Mouse (Mus musculus): ENCODE measurements around the gene Stmn1. TPM values are rescaled to one million over a fixed set of nuclear protein-coding genes. Genes with fewer than 3 reads are reported as not detected.

The Stmn1 gene
- polyA plus RNA-seq, 1 experiment from 2014 or later: 1,415 TPM

DNA sequence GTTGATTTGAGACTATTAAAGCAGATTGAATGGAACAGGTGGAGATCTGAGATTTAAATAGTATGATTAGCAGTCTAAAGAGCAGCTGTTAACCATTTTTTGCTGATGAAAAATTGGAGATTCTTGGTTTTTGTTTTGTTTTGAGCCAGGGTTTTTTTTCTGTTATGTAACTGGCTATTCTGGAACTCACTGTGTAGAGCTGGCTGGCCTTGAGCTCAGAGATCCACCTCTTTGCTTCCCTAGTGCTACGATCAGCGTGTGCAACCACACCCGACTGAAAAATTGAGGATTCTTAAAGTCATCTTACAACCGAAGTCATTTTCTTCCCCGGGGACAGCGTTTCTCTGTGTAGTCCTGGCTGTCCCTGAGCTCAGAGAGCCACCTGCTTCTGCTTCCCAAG lies 43.6 kb downstream of the Stmn1 start:
- Histone ChIP-seq H3K4me3 (replicated peaks) (peak overlapping the region; percentile 60), H3K27ac (no peak overlapping the region), H3K4me1 (replicated peaks) (peaks cover 19% of the 10 kb centered on the region), H3K9me3 (no peaks in the 10 kb centered on the region), H3K27me3 (replicated peaks) (no peaks in the 10 kb centered on the region), H3K9ac (0 out of 2 replicates have a peak overlapping the region, but pooled peaks have one; percentile 10), H3K4me2 (replicated peaks) (peak overlapping the region; percentile 85), H3K36me3 (no peaks in the 10 kb centered on the region)
- ATAC-seq: no peak
- 60% methylated on average over 6 of the region's 6 CpGs for WGBS

DNA sequence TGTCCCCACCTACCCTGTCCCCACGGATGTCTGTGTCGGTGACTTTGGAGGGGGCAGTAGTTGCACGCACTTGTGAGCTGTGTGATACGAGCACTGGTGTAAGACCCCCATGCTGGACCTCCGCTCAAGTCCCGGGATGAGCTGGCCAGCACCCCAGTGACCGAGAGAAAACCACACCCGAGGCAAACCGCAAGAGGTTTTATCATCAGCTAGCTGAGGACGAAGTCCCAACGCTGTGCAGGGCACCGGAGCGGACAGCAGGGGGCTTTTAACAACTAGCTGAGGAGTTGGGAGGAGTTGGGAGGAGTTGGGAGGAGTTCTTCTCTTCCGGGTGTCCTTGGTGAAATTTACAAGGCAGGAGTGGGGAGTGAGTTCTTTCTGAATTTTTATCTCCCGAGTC lies 44.7 kb downstream of the Stmn1 start:
- WGBS: 15% methylated on average over 15 of the region's 15 CpGs
- Histone ChIP-seq H3K36me3 (no peaks in the 10 kb centered on the region), H3K9me3 (no peaks in the 10 kb centered on the region), H3K27ac (peak overlapping the region; percentile 36; the same call in 1 of the 2 replicates), H3K4me3 (replicated peaks) (peak overlapping the region; percentile 25), H3K4me1 (replicated peaks) (peaks cover 25% of the 10 kb centered on the region), H3K9ac (no peak overlapping the region; the same call in 1 of the 2 replicates), H3K4me2 (replicated peaks) (peak overlapping the region; percentile 85), H3K27me3 (replicated peaks) (no peaks in the 10 kb centered on the region)
- peak; percentile 39 for ATAC-seq

DNA sequence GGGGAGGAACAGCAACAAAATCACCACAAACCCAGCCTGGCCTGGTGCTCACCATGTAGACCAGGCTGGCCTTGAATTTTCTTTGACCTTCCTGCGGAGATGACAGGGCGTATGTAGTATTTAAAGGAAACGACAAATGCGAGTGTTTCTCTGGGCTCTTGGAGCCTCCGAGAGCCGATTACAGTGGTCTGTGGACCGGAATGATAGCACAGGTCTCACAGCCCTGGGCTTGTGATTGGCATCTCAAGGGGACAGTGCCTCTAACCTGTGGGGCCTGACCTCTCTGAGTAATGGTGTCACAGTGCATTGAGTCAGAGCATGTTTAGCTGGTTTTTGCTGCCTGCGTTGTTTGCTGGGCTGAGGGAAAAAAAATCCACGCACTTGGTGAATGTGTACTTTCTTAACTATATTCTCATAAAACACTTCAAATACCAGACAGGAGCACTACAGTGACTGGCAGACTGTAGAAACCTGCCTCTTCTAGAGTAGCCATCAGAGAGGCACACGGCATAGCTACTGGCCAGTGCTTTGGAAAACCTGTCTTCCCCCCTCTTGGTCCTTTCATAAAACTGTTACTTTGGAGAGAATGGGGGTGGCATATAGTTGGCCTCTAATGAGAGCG lies 46.3 kb downstream of the Stmn1 start:
- 72% methylated on average over 11 of the region's 11 CpGs for WGBS
- Histone ChIP-seq H3K9me3 (no peaks in the 10 kb centered on the region), H3K9ac (no peak overlapping the region), H3K4me1 (replicated peaks) (peaks cover 25% of the 10 kb centered on the region), H3K36me3 (no peaks in the 10 kb centered on the region), H3K27me3 (replicated peaks) (no peaks in the 10 kb centered on the region), H3K4me3 (replicated peaks) (no peak overlapping the region), H3K27ac (no peak overlapping the region), H3K4me2 (replicated peaks) (no peak overlapping the region)
- no peak for ATAC-seq

DNA sequence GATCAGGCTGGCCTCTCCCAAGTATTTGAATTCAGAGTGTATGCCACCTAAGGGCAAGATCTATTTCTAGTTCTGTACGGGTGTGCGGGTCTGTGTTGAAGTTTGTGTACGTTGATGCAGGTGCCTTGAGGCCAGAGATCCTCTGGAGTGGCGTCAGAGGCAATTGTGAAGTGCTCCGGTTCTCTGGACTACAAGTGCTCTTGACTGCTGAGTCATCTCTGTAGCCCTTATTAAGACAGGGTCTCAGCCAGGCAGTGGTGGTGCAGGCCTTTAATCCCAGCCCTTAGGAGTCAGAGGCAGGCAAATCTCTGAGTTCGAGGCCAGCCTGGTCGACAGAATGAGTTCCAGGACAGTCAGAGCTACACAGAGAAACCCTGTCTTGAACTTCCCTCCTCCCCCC lies 47.5 kb downstream of the Stmn1 start:
- Histone ChIP-seq H3K4me1 (replicated peaks) (peaks cover 25% of the 10 kb centered on the region), H3K36me3 (no peaks in the 10 kb centered on the region), H3K27me3 (replicated peaks) (no peaks in the 10 kb centered on the region), H3K4me2 (replicated peaks) (no peak overlapping the region), H3K27ac (no peak overlapping the region), H3K4me3 (replicated peaks) (no peak overlapping the region), H3K9ac (no peak overlapping the region), H3K9me3 (no peaks in the 10 kb centered on the region)
- WGBS: 68% methylated on average over 7 of the region's 7 CpGs
- no peak for ATAC-seq

DNA sequence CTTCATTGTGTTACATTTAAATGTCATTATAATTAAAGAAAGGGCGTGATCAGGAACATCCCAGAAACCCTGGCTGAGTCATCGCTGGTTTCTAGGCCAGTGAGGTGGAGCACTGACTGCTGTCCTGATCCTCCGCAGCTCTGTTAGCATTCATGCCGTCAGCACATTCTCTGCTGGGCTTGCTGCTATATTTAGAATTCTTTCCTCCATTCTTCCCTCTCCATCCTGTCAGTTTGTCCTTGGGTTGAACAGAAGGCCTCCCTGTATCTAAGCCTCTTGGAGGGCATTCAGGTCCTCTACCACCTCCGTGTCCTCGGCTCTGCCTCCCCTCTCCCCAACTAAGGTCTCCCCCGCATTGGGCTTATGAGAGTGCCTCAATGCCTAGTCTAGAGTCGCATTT lies 48.9 kb downstream of the Stmn1 start:
- Histone ChIP-seq H3K9me3 (no peaks in the 10 kb centered on the region), H3K4me2 (replicated peaks) (no peak overlapping the region), H3K27me3 (replicated peaks) (no peaks in the 10 kb centered on the region), H3K36me3 (no peaks in the 10 kb centered on the region), H3K4me1 (replicated peaks) (peaks cover 18% of the 10 kb centered on the region), H3K9ac (no peak overlapping the region), H3K4me3 (replicated peaks) (no peak overlapping the region), H3K27ac (peak overlapping the region; percentile 49; the same call in 1 of the 2 replicates)
- no peak for ATAC-seq
- 55% methylated on average over 8 of the region's 8 CpGs for WGBS

DNA sequence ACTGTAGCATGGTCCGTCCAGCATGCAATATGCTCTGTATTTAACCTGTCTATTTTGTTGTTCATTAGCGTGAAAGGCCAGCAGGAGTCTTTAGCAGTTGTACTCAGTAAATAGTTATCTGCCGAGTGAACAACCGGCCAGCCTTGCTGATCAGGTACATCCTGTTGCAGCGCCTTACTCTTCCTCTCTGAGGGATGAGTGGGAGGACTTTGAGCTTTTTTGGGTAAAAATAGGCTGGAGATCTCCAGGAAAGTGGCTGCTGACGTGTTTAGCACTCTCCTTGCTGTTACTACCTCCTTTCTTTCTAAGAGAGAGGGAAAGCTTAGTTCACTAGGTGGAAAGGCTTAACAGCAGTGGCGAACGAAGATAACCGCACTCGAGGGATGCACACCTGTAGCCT lies 49.6 kb downstream of the Stmn1 start:
- no peak overlapping the region for H3K4me2 ChIP-seq (replicated peaks)
- no peaks in the 10 kb centered on the region for H3K36me3 ChIP-seq
- H3K9ac ChIP-seq: no peak overlapping the region
- no peak overlapping the region for H3K27ac ChIP-seq
- 85% methylated on average over 10 of the region's 10 CpGs for WGBS
- no peaks in the 10 kb centered on the region for H3K9me3 ChIP-seq
- H3K4me3 ChIP-seq (replicated peaks): no peak overlapping the region
- peaks cover 14% of the 10 kb centered on the region for H3K4me1 ChIP-seq (replicated peaks)
- ATAC-seq: no peak
- no peaks in the 10 kb centered on the region for H3K27me3 ChIP-seq (replicated peaks)

DNA sequence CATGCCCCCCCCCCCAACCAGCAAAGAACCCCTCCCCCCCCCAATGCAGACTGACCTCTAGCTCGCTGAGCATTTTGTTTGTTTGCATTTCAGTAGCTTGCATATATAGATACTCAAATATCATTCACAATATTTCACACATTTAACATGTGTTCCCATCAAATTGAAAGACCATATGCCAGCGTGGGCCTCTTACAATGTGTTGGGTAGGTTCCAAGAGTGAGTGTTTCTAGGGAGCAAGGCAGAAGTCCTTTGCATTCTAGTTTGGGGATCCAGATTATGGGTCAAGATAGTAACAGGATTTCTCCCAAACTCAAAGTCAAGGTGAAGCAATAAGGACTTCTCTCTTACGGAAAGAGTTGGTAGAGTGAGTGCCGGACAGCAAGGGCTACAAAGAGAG lies 50.4 kb downstream of the Stmn1 start:
- no peak overlapping the region for H3K27ac ChIP-seq
- 89% methylated on average over 4 of the region's 4 CpGs for WGBS
- no peaks in the 10 kb centered on the region for H3K27me3 ChIP-seq (replicated peaks)
- H3K4me1 ChIP-seq (replicated peaks): peaks cover 13% of the 10 kb centered on the region
- H3K4me2 ChIP-seq (replicated peaks): no peak overlapping the region
- H3K4me3 ChIP-seq (replicated peaks): no peak overlapping the region
- ATAC-seq: no peak
- H3K9me3 ChIP-seq: no peaks in the 10 kb centered on the region
- H3K9ac ChIP-seq: no peak overlapping the region
- no peaks in the 10 kb centered on the region for H3K36me3 ChIP-seq

DNA sequence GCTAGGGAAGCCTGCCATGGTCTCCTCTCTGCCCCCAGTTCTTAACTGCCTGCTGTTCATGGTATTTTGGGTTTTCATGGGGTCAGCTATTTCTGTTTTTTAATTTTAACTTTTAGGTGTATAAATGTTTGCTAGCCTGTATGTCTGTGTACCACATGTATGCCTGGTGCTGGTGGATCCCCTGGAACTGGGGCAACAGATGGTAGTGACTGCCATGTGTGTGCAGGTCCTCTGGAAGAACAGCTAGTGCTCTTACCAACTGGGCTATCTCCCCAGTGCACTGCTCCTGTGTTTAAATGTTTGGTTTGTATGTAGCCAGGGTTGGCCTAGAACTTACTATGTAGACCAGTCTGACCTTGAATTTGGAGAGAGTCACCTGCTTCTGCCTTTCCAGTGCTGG lies 51.2 kb downstream of the Stmn1 start:
- Histone ChIP-seq H3K9me3 (no peaks in the 10 kb centered on the region), H3K9ac (no peak overlapping the region), H3K4me3 (replicated peaks) (no peak overlapping the region), H3K4me2 (replicated peaks) (no peak overlapping the region), H3K36me3 (no peaks in the 10 kb centered on the region), H3K27me3 (replicated peaks) (no peaks in the 10 kb centered on the region), H3K27ac (no peak overlapping the region), H3K4me1 (replicated peaks) (peaks cover 11% of the 10 kb centered on the region)
- no peak for ATAC-seq

Other genes with a start within 250 kb of the Stmn1 start
- 0.19 and 0.43 TPM in 2 replicates for gene Catsper4, start 240.9 kb upstream of the Stmn1 start, polyA plus RNA-seq (2015; fragmentation: Nextera tagmentation; extraction: Ambion mirVana)
- 12.2 and 12.7 TPM in 2 replicates for gene Cnksr1, start 229.9 kb upstream of the Stmn1 start, polyA plus RNA-seq (2015; fragmentation: Nextera tagmentation; extraction: Ambion mirVana)
- gene E130218I03Rik, start 224.7 kb upstream of the Stmn1 start, polyA plus RNA-seq (2015; fragmentation: Nextera tagmentation; extraction: Ambion mirVana): 0.23 and 0.34 TPM in 2 replicates
- 16.4 and 16.7 TPM in 2 replicates for gene Zfp593, start 222.7 kb upstream of the Stmn1 start, polyA plus RNA-seq (2015; fragmentation: Nextera tagmentation; extraction: Ambion mirVana)
- gene Gm30191, start 221.4 kb upstream of the Stmn1 start, polyA plus RNA-seq (2015; fragmentation: Nextera tagmentation; extraction: Ambion mirVana): not detected in 2 replicates
- 5.0 TPM in 2 replicates for gene Grrp1, start 214.2 kb upstream of the Stmn1 start, polyA plus RNA-seq (2015; fragmentation: Nextera tagmentation; extraction: Ambion mirVana)
- gene Pdik1l, start 180.4 kb upstream of the Stmn1 start, polyA plus RNA-seq (2015; fragmentation: Nextera tagmentation; extraction: Ambion mirVana): 15.7 and 17.9 TPM in 2 replicates
- 0.68 and 1.0 TPM in 2 replicates for gene Trim63, start 153.2 kb upstream of the Stmn1 start, polyA plus RNA-seq (2015; fragmentation: Nextera tagmentation; extraction: Ambion mirVana)
- gene Slc30a2, start 125.1 kb upstream of the Stmn1 start, polyA plus RNA-seq (2015; fragmentation: Nextera tagmentation; extraction: Ambion mirVana): 4.4 and 4.5 TPM in 2 replicates
- gene Extl1, start 84.5 kb upstream of the Stmn1 start, polyA plus RNA-seq (2015; fragmentation: Nextera tagmentation; extraction: Ambion mirVana): 1.4 and 1.5 TPM in 2 replicates
- gene Pafah2, start 72.0 kb upstream of the Stmn1 start, polyA plus RNA-seq (2015; fragmentation: Nextera tagmentation; extraction: Ambion mirVana): 42.4 and 42.6 TPM in 2 replicates
- gene Paqr7, start 28.4 kb downstream of the Stmn1 start, polyA plus RNA-seq (2015; fragmentation: Nextera tagmentation; extraction: Ambion mirVana): 11.5 TPM in 2 replicates
- gene Aunip, start 42.7 kb downstream of the Stmn1 start, polyA plus RNA-seq (2015; fragmentation: Nextera tagmentation; extraction: Ambion mirVana): 16.0 and 18.0 TPM in 2 replicates
- 88.3 and 96.4 TPM in 2 replicates for gene Mtfr1l, start 67.1 kb downstream of the Stmn1 start, polyA plus RNA-seq (2015; fragmentation: Nextera tagmentation; extraction: Ambion mirVana)
- 15.3 and 25.1 TPM in 2 replicates for gene Selenon, start 83.8 kb downstream of the Stmn1 start, polyA plus RNA-seq (2015; fragmentation: Nextera tagmentation; extraction: Ambion mirVana)
- 3.0 TPM in 2 replicates for gene Man1c1, start 236.0 kb downstream of the Stmn1 start, polyA plus RNA-seq (2015; fragmentation: Nextera tagmentation; extraction: Ambion mirVana)

Measured in intestine, embryonic 15.5 days (tissue).